Mouse (Mus musculus) small intestine, adult 2 months (tissue): ENCODE results near the gene Cox11.

Source experiments
- CTCF ChIP-seq: fragments of 200-500 bp; IDR thresholded peaks from 2 replicates; pipeline ENCODE4 v1.5.1; 2012; ENCODE audit warnings: low read depth, mild to moderate bottlenecking, control low read depth, inconsistent platforms, low read length, moderate library complexity, mixed read lengths; ENCODE audit not compliant: insufficient replicate concordance, insufficient read length; ENCODE audit errors: extremely low read depth
- POLR2A ChIP-seq: fragments of 200-500 bp; IDR thresholded peaks from 2 replicates; pipeline ENCODE4 v1.6.1; 2012; ENCODE audit warnings: low read depth, mild to moderate bottlenecking, control low read depth, inconsistent platforms, low read length, moderate library complexity

GRCm38 (mm10) chr11:90590996-90591395 lies 47.0 kb upstream of the Cox11 start:
- no peak for TF ChIP-seq CTCF
- no peak for TF ChIP-seq POLR2A
